Mouse (Mus musculus): ENCODE results near the gene Plekhd1. TPM values are rescaled to one million over a fixed set of nuclear protein-coding genes. Genes with fewer than 3 reads are reported as not detected.

Plekhd1 gene
- 1 to 10 TPM; 1.9 to 2.1 TPM for total RNA-seq (2021)

DNA sequence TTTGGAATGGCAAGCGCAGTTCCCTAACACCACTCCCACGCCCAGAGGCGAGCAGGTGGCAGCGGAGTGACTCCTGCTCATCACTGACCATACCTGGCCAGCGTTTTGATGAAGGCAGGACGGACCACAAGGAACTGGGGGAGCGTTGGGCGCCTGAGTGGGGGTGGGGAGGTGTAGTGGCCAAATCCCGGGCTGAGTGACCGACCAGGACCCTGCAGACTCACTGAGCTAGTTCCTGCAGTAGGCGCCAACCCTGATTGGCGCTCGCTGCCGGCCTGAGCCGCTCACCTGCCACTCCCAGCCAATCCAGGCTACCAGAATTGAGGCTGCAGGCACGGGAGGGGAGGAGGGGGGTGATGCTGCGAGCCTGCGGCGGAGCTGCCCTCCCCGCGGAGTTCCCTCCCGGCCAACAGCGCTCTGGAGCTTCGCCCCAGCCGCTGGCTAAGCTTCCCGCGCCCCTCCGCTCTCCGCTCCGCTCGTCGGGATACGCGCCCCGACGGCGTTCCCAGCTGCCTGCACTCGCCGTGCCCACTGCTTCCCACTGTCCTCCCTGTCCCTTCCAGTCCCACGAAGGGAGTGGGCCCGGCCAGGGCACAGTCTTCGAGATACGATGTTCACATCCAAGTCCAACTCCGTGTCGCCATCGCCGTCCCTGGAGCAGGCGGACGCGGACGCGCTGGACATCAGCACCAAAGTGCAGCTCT, at the start of gene Plekhd1:
Plekhd1 (plus strand) TSS at position 323 of the 704 bp plus-strand sequence.
- peak in 1 of 2 experiments; percentile 61 for DNase-seq (ENCODE audit: extremely low spot score in 1 of 2, low spot score in 2 of 2)
- intact Hi-C loops (cut with DNase I): no loop called here

DNA sequence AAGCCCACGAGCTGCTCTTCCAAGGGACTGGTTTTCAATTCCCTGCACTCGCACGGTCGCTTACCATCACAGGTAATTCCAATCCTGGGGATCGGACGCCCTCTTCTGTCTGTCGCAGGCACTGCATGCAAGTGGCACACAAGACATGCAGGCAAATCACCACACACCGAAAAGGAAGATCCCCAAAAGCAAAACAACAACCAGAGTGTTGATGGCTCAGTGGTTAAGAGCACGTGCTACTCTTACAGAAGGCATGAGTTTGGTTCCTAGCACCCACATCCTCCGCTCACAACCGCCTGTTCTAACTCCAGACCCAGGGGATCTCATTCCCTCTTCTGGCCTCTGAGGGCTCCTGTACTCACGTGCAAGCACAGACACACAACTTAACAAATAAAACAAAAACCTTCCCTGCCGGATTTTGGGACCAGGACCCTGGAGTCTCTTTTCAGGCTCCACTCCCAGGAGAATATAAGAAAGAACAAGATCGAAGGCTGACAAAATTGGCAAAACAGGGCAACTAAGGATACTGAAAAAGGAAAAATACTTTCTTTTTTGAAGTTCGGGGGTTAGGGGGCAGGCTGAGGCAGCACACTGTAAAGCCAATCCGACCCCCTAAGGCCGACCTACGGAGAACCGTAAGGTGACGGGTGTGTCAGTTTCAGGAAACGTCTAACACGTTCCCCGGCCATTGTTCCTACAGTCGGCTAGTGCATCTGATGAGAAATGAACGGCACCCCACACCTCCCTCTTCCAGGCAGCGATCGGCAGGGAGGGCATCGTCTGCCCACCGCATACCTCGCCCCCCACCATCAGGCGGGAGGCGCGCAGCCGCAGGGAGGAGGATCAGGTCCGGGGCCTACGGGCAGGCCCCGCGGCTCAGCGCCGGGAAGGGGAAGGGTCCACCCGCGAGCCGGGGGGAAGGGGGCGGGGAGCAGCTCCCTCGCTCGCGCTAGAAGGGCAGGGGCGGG, 49.4 kb upstream of the Plekhd1 start:
- intact Hi-C loops (cut with DNase I): no loop called here
- peak; percentile 14 to 48 for DNase-seq (ENCODE audit: extremely low spot score in 1 of 2, low spot score in 2 of 2)

DNA sequence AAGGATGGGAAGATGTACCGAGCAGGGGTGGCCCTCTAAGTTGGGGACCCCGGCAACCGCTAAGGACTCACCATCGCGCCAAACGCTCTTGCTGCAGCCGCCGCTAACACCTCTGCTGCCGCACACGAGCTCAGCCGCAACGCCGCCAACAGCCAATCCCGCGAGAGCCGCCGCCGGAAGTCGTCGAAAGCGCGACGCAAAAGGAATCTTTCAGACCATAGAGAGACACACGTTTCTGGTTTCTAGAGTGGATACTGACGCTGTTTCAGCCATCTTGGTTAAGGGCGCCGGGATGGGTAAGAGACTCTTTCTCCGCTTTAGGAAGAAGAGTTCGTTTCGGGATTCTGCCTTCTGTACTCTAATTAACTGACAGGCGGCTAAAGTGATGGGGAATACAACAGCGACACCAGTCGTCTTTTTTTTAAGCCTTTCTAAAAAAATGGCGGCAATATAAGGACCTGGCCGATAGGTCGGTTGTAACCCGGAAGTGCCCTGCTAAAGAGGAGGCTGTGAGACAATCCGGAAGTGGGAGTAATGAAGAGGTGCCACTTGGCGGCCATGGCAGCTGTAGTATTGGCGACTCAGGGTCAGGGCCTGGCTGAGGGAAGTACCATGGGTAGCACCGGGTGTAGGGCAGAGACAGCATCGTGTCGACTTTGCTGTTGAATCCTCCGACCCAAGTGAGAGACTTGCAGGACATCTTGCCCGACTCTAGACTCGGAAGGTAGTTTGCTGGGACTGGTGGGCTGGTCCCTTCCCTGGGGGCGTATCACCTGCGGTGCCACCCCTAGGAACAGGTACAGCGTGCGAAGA, 48.5 kb upstream of the Plekhd1 start, which contains the start of the genes Slc39a9 and Erh:
Slc39a9 (plus strand) TSS at position 191 of the 813 bp plus-strand sequence.
Erh (minus strand) TSS at position 649 of the 813 bp plus-strand sequence.
- peak; percentile 93 to 94 for DNase-seq (ENCODE audit: extremely low spot score in 1 of 2, low spot score in 2 of 2)
- intact Hi-C loops (cut with DNase I): no loop called here

DNA sequence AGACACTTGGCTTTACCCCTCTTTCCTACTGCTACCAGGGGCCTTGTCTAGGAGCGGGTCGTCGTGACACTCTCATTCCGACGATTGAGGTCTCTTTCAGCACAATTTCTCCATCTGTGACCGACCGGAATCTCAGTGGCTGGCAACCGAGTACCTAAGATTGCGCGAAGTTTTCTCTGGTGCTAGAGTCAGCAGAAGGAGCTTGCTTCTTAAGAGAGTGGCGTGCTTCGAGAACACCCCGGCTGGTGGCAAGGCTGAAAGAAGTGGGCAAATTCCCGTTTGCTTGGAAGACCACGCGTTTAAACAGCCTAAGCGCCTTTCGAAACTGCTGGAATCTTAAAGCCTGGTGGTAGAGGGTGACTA, 47.9 kb upstream of the Plekhd1 start:
- peak in 1 of 2 experiments; percentile 26 for DNase-seq (ENCODE audit: extremely low spot score in 1 of 2, low spot score in 2 of 2)
- intact Hi-C loops (cut with DNase I): no loop called here

DNA sequence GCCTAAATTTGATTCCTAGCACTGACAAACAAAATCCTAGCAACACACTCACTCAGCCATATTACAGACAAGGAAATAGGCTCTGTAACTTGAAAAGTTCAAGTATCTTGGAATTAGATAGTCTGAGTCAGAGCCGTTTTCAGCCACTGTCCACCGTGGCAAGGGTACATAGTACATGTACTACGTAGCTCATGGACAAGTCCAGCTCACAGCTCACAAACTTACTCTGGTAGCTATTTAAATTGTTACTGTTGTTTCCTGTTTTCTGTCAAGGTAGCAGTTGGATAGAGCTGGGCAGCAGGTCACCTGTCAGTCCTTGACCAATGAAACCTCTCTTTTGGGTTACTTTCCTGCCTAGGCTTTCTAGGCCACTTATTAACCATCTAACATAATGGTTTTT, 46.0 kb upstream of the Plekhd1 start:
- no peak for DNase-seq (ENCODE audit: extremely low spot score in 1 of 2, low spot score in 2 of 2)
- intact Hi-C loops (cut with DNase I): no loop called here

DNA sequence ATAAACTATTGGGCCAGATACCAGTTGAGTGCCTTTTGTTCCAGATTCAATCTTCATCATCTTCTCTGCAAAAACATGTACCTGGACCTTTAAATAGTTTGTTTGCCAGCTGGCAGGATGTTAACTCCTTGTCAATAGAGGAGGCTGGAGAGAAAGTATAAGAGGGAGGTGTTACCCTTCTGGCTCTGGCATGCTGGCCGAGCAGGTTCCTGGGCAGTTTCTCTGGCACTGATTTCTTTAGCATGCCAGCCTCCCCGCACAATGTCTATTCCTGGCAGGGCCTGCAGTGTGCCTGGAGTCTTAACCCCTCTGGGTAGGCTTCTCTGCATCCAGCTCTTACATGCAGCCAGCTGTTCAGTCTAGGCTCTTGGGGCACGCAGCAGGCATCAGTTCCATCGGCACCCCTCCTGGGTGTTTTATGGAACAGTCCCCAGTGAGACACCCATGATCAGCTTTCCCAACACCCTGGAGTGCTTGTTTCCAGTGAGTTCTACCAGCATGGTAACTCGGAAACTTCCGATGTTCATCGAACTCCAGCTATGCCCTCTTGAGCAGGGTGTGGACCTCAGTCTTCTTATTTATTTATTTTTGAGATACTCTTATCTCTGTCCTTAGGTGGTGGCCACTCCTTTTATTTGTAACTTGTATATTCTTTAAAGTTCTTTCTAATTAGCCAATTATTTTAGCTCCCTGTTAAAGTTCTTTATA, 38.3 kb upstream of the Plekhd1 start:
- intact Hi-C loops (cut with DNase I): no loop called here
- no peak for DNase-seq (ENCODE audit: extremely low spot score in 1 of 2, low spot score in 2 of 2)

DNA sequence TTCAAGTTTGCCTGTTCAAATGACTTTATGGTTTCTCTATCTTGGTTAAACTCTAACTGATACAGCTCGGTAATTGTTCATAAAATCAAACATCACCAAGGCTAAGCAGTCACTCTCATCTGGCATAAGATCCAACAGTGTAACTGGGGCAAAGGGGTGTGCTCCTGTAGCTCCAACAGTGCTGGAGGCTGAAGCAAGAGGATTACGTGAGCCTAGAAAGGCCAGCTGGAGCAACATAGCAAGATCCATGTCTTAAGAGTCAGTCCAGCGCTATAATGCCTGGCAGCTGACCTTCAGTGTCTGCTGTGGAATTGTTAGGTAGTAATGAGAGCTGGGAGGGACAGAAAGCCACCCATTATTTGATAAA, 37.7 kb upstream of the Plekhd1 start:
- no peak for DNase-seq (ENCODE audit: extremely low spot score in 1 of 2, low spot score in 2 of 2)

DNA sequence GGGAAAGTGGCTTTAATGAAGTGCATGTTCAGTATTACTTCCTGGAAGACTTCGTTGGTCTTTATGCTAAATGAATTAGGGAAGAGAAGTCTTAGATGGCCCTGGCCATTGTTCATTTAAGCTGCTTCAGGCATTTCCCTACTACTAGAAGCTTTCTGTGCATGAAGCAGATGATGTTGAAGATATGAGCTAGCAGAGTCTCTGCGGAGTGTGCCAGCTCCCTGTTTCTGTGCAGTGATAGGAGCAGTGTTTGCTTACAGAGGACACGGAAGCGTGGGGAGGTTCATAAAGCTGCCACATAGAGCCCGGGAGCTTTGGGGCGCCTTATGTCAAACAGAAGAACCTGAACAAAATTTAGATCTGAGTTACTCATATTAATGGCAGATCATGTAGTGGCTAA, 33.7 kb upstream of the Plekhd1 start:
- intact Hi-C loops (cut with DNase I): no loop called here
- no peak for DNase-seq (ENCODE audit: extremely low spot score in 1 of 2, low spot score in 2 of 2)

More for the DNA sequence above, 37.7 kb upstream of the Plekhd1 start:
- intact Hi-C loops (cut with DNase I): no loop called here

DNA sequence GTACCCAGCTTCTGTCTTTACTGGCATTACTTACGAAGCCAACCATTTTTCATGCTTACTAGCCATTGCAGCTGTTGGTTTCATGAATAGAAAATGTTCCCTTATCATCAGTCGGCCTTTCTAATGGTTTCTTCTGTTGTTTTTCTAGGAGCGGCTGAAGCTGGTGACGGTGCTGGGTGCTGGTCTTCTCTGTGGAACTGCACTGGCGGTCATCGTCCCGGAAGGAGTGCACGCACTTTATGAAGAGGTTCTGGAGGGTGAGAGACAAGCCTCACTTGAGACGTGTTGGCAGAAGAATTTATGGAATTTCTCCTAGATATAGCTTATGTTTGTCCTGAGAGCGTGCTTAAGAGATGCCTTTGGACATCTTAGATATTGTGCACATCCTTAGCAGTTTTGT, 30.1 kb upstream of the Plekhd1 start:
- no peak for DNase-seq (ENCODE audit: extremely low spot score in 1 of 2, low spot score in 2 of 2)
- intact Hi-C loops (cut with DNase I): no loop called here

DNA sequence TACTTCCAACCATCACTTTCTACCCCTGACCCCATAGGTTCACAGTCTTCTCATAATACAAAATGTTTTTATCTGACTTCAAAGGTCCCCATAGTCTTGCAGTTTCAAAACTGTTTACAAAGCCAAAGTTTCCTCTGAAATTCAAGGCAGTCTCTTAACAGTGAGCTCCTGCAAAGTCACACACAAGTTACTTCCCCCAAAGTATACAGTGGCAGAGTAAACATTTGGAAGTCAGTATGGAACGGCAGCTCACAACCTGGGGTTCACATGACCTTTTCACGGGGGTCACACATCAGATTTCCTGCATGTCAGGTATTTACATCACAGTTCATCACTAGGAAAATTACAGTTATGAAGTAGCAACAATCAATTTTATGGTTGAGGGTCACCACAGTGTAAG, 28.5 kb upstream of the Plekhd1 start:
- intact Hi-C loops (cut with DNase I): no loop called here
- no peak for DNase-seq (ENCODE audit: extremely low spot score in 1 of 2, low spot score in 2 of 2)

DNA sequence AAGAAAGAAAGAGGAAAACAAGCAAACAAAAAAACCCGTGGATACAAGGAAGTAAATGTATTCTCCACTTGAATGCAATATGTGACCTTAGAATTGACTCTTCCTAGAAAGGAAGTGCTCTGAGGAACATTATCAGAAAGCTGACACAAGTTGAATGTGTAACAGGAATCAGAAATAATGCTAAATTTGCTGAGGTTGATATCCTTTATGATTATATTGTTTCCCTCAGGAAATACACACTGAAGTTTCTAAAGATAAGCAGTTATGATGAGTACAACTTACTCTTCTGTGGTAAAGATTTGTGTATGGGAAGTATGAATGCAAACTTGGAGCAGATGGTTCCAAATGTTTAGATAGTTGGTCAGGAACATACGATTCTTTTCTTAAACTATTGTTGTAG, 24.0 kb upstream of the Plekhd1 start:
- intact Hi-C loops (cut with DNase I): no loop called here
- no peak for DNase-seq (ENCODE audit: extremely low spot score in 1 of 2, low spot score in 2 of 2)

DNA sequence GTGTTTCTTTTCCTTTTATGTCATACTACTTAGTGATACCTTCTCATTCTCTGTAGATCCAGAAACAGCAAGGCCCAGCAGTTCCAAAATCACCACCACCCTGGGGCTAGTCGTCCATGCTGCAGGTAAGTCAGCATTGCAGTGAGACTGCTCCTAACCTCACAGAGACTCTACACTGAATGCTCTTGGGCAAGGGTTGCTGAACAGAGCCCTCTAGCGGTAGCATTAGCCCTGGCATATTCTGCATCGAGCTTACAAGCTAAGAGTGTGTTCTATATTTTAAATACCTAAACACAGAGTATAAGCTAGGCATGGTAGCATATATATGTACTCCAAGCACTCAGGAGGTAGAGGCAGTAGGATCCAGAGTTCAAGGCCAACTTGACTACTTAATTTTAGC, 19.2 kb upstream of the Plekhd1 start:
- peak; percentile 41 to 45 for DNase-seq (ENCODE audit: extremely low spot score in 1 of 2, low spot score in 2 of 2)
- intact Hi-C loops (cut with DNase I): loop anchor here (5.0 kb wide), 1 partner anchor 176 kb away; no protein-coding TSS in a partner anchor

DNA sequence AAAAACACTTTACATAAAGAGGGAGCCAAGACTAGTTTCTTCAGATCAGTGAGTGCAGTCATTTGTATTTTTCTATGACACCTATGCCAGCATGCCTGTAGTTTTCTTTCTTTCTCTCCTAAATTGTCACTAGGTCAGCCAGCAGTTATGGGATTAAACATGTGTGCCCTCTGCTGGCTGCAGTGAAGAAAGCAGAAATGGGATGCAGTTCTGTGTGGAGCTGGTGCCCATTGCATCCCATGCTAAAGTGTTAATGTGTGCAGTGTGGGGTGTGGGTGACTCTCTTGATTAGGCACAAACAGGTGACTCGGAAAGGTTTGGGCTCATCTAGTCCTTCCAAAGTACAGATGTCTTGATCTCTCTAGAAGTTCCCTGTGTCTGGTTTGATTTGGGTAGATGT, 11.1 kb upstream of the Plekhd1 start:
- intact Hi-C loops (cut with DNase I): no loop called here
- no peak for DNase-seq (ENCODE audit: extremely low spot score in 1 of 2, low spot score in 2 of 2)

DNA sequence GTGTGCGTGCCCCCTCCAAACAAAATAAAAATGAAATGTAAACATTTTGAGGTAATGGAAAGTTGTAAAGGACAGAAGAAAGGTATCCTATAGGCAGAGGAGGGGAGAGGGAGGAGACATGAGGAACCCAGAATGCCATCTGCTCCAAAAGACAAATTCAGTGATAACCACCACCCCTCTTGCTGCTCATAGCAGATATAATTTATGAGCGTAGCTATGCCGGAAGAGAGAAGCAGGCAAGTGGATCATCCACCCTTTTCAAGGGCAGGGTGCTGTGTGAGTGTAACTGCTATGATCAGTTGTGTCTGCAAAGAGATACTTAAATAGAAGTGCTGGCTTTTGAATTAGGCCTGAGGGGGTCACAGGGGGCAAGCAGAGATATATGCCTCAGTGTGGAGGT, 8.8 kb upstream of the Plekhd1 start:
- intact Hi-C loops (cut with DNase I): no loop called here
- no peak for DNase-seq (ENCODE audit: extremely low spot score in 1 of 2, low spot score in 2 of 2)

DNA sequence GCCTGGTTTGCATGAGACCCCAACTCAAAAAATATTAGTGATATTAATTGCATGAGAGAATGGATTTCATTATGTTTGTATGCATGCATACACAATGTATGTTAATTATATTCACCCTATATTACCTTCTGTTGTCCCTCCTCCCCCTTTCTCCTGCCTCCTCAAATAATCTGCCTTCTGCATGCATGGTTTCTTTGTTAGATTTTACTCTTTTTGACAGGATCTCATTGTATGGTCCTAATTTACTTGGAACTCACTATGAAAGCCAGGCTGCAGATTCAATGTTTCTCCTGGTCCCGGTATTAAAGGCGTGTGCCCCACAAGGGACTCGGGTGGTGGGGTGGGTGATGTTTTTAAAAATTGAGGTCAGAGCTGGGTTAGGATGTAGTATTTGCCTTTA, 8.1 kb upstream of the Plekhd1 start:
- DNase-seq (ENCODE audit: extremely low spot score in 1 of 2, low spot score in 2 of 2): no peak
- intact Hi-C loops (cut with DNase I): no loop called here

DNA sequence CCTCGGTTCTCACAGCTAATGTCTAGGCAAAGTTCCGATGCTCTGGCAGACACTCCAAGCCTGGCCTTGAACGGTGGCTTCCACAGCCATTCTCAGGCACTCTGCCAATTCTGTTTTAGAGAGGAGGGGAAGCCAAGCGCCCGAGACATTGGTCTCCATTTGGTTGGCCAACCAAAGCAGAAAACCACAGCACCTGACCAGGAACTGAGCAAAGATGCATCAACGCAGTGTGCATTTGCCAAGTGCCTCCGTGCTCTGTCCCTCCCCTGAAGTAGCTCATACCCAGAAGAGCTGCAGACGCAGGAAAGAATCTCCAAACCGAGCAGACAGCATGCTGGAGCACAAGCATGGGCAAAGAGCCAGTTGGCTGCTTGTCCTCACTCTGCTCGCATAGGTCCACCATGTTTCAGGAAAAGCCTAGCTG, 4.6 kb upstream of the Plekhd1 start:
- intact Hi-C loops (cut with DNase I): no loop called here
- DNase-seq (ENCODE audit: extremely low spot score in 1 of 2, low spot score in 2 of 2): peak in 1 of 2 experiments; percentile 46

DNA sequence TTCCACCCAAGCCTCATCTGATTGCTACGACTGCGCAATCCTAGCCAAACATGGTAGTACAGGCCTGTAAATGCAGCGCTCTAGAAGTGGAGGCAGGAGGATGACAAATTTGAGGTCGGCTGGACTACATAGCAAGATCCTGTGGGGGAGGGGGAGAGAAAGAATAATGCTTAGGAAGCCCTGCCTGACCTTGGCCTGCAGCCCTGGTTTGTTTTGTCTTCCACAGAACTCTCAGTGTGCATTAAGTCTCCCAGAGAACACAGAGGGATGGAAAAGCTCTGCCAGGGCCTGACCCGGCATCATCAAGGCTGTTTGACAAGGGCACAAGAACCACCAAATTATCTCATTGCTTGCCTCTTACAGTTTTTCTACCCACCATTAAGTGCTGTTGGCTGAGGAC, 2.7 kb upstream of the Plekhd1 start:
- intact Hi-C loops (cut with DNase I): no loop called here
- no peak for DNase-seq (ENCODE audit: extremely low spot score in 1 of 2, low spot score in 2 of 2)

DNA sequence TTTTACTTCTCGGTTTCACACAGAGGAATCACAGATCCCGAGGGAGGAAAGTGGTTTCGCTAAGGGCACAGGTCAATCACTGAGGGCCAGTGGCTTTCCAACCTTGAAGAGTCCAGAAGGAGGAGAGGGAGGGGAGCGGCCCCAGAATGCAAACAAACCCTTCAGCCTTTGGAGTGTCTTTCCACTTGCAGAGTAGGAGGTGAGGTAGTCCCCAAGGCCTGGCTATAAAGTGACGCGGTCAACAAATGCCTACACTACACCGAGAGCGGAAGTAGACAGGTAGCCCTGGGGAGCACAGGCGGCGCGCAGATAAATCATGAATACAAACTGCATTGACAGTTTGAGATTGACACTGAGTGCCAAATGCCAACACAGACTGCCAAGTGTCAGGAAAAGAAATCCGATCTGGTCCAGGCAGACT, 710 bp upstream of the Plekhd1 start:
- DNase-seq (ENCODE audit: extremely low spot score in 1 of 2, low spot score in 2 of 2): no peak
- intact Hi-C loops (cut with DNase I): no loop called here
